Mouse (Mus musculus) lung, embryonic 14.5 days (tissue): ENCODE data around the gene Cpsf4l. TPM values are rescaled to one million over a fixed set of nuclear protein-coding genes. Genes with fewer than 3 reads are reported as not detected.

ENCODE experiments used
- ATAC-seq: fragments of 200-750 bp; cut with Nextera tagmentation; 2 replicates; pipeline ENCODE4 v1.8.0; 2017; ENCODE audit warnings: mild to moderate bottlenecking, moderate TSS enrichment, moderate library complexity; ENCODE audit not compliant: insufficient read depth
- DNase-seq: peaks from one replicate; pipeline ENCODE4 v3.0.0-alpha.2; 2015
- H3K27ac ChIP-seq: fragments of 300-500 bp; sonication (generic); 2 replicates; pipeline ENCODE4 v1.5.1; 2014; ENCODE audit warnings: low read depth, mild to moderate bottlenecking, moderate library complexity
- H3K27me3 ChIP-seq: fragments of 300-500 bp; sonication (generic); 2 replicates; pipeline ENCODE4 v1.6.1; 2014; ENCODE audit warnings: low read length, control low read depth; ENCODE audit not compliant: insufficient read depth
- H3K36me3 ChIP-seq: fragments of 300-500 bp; sonication (generic); 2 replicates; pipeline ENCODE4 v1.6.1; 2014; ENCODE audit warnings: control low read depth; ENCODE audit not compliant: insufficient read depth
- H3K4me1 ChIP-seq: fragments of 300-500 bp; sonication (generic); 2 replicates; pipeline ENCODE4 v1.6.1; 2014; ENCODE audit warnings: antibody characterized with exemption, control low read depth; ENCODE audit not compliant: insufficient read depth
- H3K4me2 ChIP-seq: fragments of 300-500 bp; sonication (generic); 2 replicates; pipeline ENCODE4 v1.6.1; 2014; ENCODE audit warnings: mild to moderate bottlenecking
- H3K4me3 ChIP-seq: fragments of 300-500 bp; sonication (generic); 2 replicates; pipeline ENCODE4 v1.5.1; 2014; ENCODE audit warnings: low read depth, low read length
- H3K9ac ChIP-seq: fragments of 300-500 bp; sonication (generic); 2 replicates; pipeline ENCODE4 v1.6.1; 2014
- H3K9me3 ChIP-seq: fragments of 300-500 bp; sonication (generic); 2 replicates; pipeline ENCODE4 v1.6.1; 2016; ENCODE audit warnings: low read depth, low read length, control low read depth
- CTCF ChIP-seq: IDR thresholded peaks from 2 replicates; pipeline ENCODE4 v1.5.1; 2016; ENCODE audit warnings: antibody characterized with exemption, low read depth
- WGBS: fragments of 180-500 bp; shearing (Covaris S2); extraction: QIAGEN DNeasy Blood & Tissue Kit; methylation state at CpG from one replicate; pipeline ENCODE4 v1.1.7; 2014; 5-methylcytosine and 5-hydroxymethylcytosine counted together
- polyA plus RNA-seq: library from polyadenylated mRNA; unstranded; fragments of >200 nt; fragmentation: Nextera tagmentation; extraction: Ambion mirVana; gene quantifications from 2 replicates; pipeline ENCODE4 v1.2.1, GENCODE M21; 2014

Gene Cpsf4l
- polyA plus RNA-seq, 1 experiment from 2014 or later, result 0.59 TPM

- peaks cover 31% of the 10 kb centered on the region for H3K36me3 ChIP-seq
- no peak for ATAC-seq
- H3K4me2 ChIP-seq, result no peak overlapping the region
- no peak overlapping the region for H3K4me3 ChIP-seq
- 59% methylated on average over 12 of the region's 12 CpGs for WGBS
- no peak for TF ChIP-seq CTCF
- H3K9ac ChIP-seq, result no peak overlapping the region
- no peaks in the 10 kb centered on the region for H3K4me1 ChIP-seq
- peak; percentile 24 for DNase-seq
- no peak overlapping the region for H3K27ac ChIP-seq
- no peaks in the 10 kb centered on the region for H3K27me3 ChIP-seq
- no peaks in the 10 kb centered on the region for H3K9me3 ChIP-seq
Observed at GRCm38 (mm10) chr11:113698013-113698545, 11.7 kb downstream of the Cpsf4l start.

DNA sequence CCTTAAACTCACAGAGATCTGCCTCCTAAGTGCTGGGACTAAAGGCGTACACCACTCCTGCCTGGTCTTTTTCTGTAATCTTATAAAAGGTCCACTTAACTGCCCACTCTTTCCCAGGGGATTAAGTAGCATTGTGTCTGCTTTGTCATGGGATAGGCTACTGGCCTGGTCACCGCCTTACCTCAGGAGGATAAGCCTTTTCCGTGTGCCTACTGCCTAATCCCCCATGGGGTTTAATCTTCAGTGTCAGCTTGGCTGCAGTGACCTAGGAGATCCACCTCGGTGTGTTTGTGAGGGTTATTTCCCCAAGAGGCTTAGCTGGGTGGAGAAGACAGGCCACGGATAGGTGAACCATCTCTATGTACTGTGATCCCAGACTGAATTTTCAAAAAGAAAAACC is 12.2 kb downstream of the Cpsf4l start:
- no peak overlapping the region for H3K4me3 ChIP-seq
- H3K27ac ChIP-seq, result no peak overlapping the region
- no peaks in the 10 kb centered on the region for H3K27me3 ChIP-seq
- no peaks in the 10 kb centered on the region for H3K4me1 ChIP-seq
- no peak for TF ChIP-seq CTCF
- no peaks in the 10 kb centered on the region for H3K9me3 ChIP-seq
- H3K4me2 ChIP-seq, result no peak overlapping the region
- DNase-seq, result no peak
- peaks cover 36% of the 10 kb centered on the region for H3K36me3 ChIP-seq
- WGBS, result 73% methylated on average over 5 of the region's 5 CpGs
- no peak overlapping the region for H3K9ac ChIP-seq
- no peak for ATAC-seq

DNA sequence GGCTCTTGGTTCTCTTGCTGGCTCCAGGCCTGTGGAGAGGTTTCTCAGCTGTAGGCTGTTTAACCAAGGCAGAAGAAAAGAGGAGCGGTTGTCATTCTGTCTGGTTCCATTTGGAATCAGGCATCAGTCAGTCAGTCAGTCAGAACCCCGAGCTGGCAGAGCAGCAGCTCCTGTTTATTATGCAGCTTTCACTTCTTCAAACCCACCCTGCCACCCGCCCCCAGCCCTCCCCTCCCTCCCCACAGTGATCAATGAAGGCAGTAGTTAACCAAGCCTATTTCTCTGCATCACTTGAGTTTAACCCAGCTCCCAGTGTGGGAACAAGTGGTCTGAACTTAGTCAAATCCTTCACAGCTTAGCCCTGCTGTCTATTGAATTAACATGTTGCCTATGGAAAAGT is 18.0 kb downstream of the Cpsf4l start:
- DNase-seq (no peak), ATAC-seq (no peak)
- 77% methylated on average over 3 of the region's 3 CpGs for WGBS
- Histone ChIP-seq H3K4me2 (no peak overlapping the region), H3K9ac (no peak overlapping the region), H3K27ac (no peak overlapping the region), H3K36me3 (peaks cover 83% of the 10 kb centered on the region), H3K4me3 (no peak overlapping the region), H3K27me3 (no peaks in the 10 kb centered on the region), H3K9me3 (no peaks in the 10 kb centered on the region), H3K4me1 (no peaks in the 10 kb centered on the region; the same call in 1 of the 2 replicates)
- TF ChIP-seq CTCF, result no peak

- Histone ChIP-seq H3K9me3 (no peaks in the 10 kb centered on the region), H3K27me3 (no peaks in the 10 kb centered on the region), H3K4me2 (no peak overlapping the region), H3K4me1 (no peaks in the 10 kb centered on the region; the same call in 1 of the 2 replicates), H3K27ac (no peak overlapping the region), H3K9ac (no peak overlapping the region), H3K36me3 (peaks cover 85% of the 10 kb centered on the region), H3K4me3 (no peak overlapping the region)
- DNase-seq (no peak), ATAC-seq (no peak)
- 87% methylated on average over 5 of the region's 5 CpGs for WGBS
- TF ChIP-seq CTCF, result no peak
Observed at GRCm38 (mm10) chr11:113691318-113691717, 18.5 kb downstream of the Cpsf4l start.

- Histone ChIP-seq H3K27me3 (no peaks in the 10 kb centered on the region), H3K4me1 (no peaks in the 10 kb centered on the region; the same call in 1 of the 2 replicates), H3K4me2 (no peak overlapping the region), H3K36me3 (peaks cover 82% of the 10 kb centered on the region), H3K27ac (no peak overlapping the region), H3K9me3 (no peaks in the 10 kb centered on the region), H3K9ac (no peak overlapping the region), H3K4me3 (no peak overlapping the region)
- no peak for TF ChIP-seq CTCF
- ATAC-seq, result no peak
- DNase-seq, result no peak
- WGBS, result 77% methylated on average over 12 of the region's 12 CpGs
Observed at GRCm38 (mm10) chr11:113690506-113690905, 19.3 kb downstream of the Cpsf4l start.

- H3K4me1 ChIP-seq, result peaks cover 12% of the 10 kb centered on the region
- TF ChIP-seq CTCF, result no peak
- H3K27ac ChIP-seq, result no peak overlapping the region
- DNase-seq, result peak; percentile 20
- H3K27me3 ChIP-seq, result no peaks in the 10 kb centered on the region
- H3K36me3 ChIP-seq, result peaks cover 48% of the 10 kb centered on the region
- no peaks in the 10 kb centered on the region for H3K9me3 ChIP-seq
- WGBS, result 73% methylated on average over 2 of the region's 2 CpGs
- H3K4me3 ChIP-seq, result no peak overlapping the region
- H3K9ac ChIP-seq, result no peak overlapping the region
- no peak overlapping the region for H3K4me2 ChIP-seq
- ATAC-seq, result no peak
Observed at GRCm38 (mm10) chr11:113687031-113687430, 22.8 kb downstream of the Cpsf4l start.

- H3K4me1 ChIP-seq, result peaks cover 16% of the 10 kb centered on the region
- 0 out of 2 replicates have a peak overlapping the region, but pooled peaks have one; percentile 97 for H3K27ac ChIP-seq
- peaks cover 33% of the 10 kb centered on the region for H3K36me3 ChIP-seq
- peak overlapping the region; percentile 87 for H3K9ac ChIP-seq
- 39% methylated on average over 25 of the region's 25 CpGs for WGBS
- DNase-seq (no peak), ATAC-seq (no peak)
- H3K4me2 ChIP-seq, result peak overlapping the region; percentile 70
- no peak for TF ChIP-seq CTCF
- H3K27me3 ChIP-seq, result no peaks in the 10 kb centered on the region
- no peaks in the 10 kb centered on the region for H3K9me3 ChIP-seq
- peak overlapping the region; percentile 93 for H3K4me3 ChIP-seq
Observed at GRCm38 (mm10) chr11:113684707-113685426, 24.9 kb downstream of the Cpsf4l start.
